Mouse (Mus musculus) cerebellum, adult 2 months (tissue): ENCODE results near the gene Zc3h14.

Source experiments
- CTCF ChIP-seq: fragments of 200-500 bp; IDR thresholded peaks from 2 replicates; pipeline ENCODE4 v1.5.1; 2011; ENCODE audit warnings: low read depth, mild to moderate bottlenecking, control low read depth, low read length, moderate library complexity, borderline replicate concordance; ENCODE audit not compliant: insufficient read depth
- POLR2A ChIP-seq: fragments of 200-500 bp; IDR thresholded peaks from 2 replicates; pipeline ENCODE4 v1.6.1; 2011; ENCODE audit warnings: low read length, control low read depth, borderline replicate concordance; ENCODE audit not compliant: insufficient read depth

GRCm38 (mm10) chr12:98800334-98800733, 53.6 kb downstream of the Zc3h14 start:
- TF ChIP-seq CTCF (no peak), POLR2A (no peak)
